Mouse (Mus musculus) adipocyte (in vitro differentiated cells): ENCODE data around the gene Fam110a.

Experiments
- DNase-seq: peaks from one replicate; pipeline ENCODE4 v3.0.0-alpha.2; 2016; ENCODE audit warnings: low spot score

Fam110a gene

GRCm38 (mm10) chr2:151937893-151938292, 42.1 kb downstream of the Fam110a start:
- peak; percentile 92 for DNase-seq

- peak; percentile 72 for DNase-seq
Measured at GRCm38 (mm10) chr2:151930389-151931074, 49.5 kb downstream of the Fam110a start.

- DNase-seq = no peak
Measured at GRCm38 (mm10) chr2:151927103-151927502, 52.9 kb downstream of the Fam110a start.

- DNase-seq = no peak
Measured at GRCm38 (mm10) chr2:151925715-151926114, 54.3 kb downstream of the Fam110a start.

GRCm38 (mm10) chr2:151924276-151924675, 55.7 kb downstream of the Fam110a start:
- no peak for DNase-seq

- no peak for DNase-seq
Measured at GRCm38 (mm10) chr2:151921596-151921995, 58.4 kb downstream of the Fam110a start.

GRCm38 (mm10) chr2:151921068-151921467, 59.0 kb downstream of the Fam110a start:
- no peak for DNase-seq
